Mouse (Mus musculus) erythroblast, embryonic 14.5 days (primary cell): ENCODE measurements at regions not wholly inside any gene's neighbourhood (a gene's known extent, or its start where the extent isn't known, plus 50 kb on each side); places are given as distances from the start of the nearest gene placed in this dataset.

Experiments used
- H3K27me3 ChIP-seq: 2 replicates; pipeline ENCODE4 v1.6.1; 2012; ENCODE audit warnings: inconsistent platforms; ENCODE audit not compliant: control insufficient read depth
- H3K36me3 ChIP-seq: 2 replicates; pipeline ENCODE4 v1.6.1; 2012; ENCODE audit warnings: mild to moderate bottlenecking, inconsistent platforms; ENCODE audit not compliant: control insufficient read depth
- H3K4me1 ChIP-seq: 2 replicates; pipeline ENCODE4 v1.6.1; 2012; ENCODE audit warnings: inconsistent platforms; ENCODE audit not compliant: control insufficient read depth
- H3K4me3 ChIP-seq: replicated peaks from 2 replicates; pipeline ENCODE3; 2012; ENCODE audit warnings: moderate library complexity, mild to moderate bottlenecking, inconsistent platforms
- H3K9me3 ChIP-seq: 2 replicates; pipeline ENCODE4 v1.6.1; 2012; ENCODE audit warnings: low read length, inconsistent platforms, mixed read lengths; ENCODE audit not compliant: control insufficient read depth
- GATA1 ChIP-seq: IDR thresholded peaks from 2 replicates; pipeline ENCODE4 v1.6.1; 2012; ENCODE audit warnings: low read length, inconsistent platforms, mixed read lengths
- TAL1 ChIP-seq: IDR thresholded peaks from 3 replicates; pipeline ENCODE4 v1.6.1; 2012; ENCODE audit warnings: low read length, inconsistent platforms, mixed read lengths

GRCm38 (mm10) chr5:120251697-120252401 lies 135.6 kb downstream of the Rbm19 start:
- TF ChIP-seq TAL1 (no peak), GATA1 (no peak)
- no peaks in the 10 kb centered on the region for H3K4me1 ChIP-seq
- no peak overlapping the region for H3K4me3 ChIP-seq
- H3K9me3 ChIP-seq: no peaks in the 10 kb centered on the region
- H3K27me3 ChIP-seq: peaks cover 18% of the 10 kb centered on the region
- no peaks in the 10 kb centered on the region for H3K36me3 ChIP-seq

- H3K4me1 ChIP-seq: no peaks in the 10 kb centered on the region
- TF ChIP-seq GATA1: no peak
- TF ChIP-seq TAL1: no peak
- H3K27me3 ChIP-seq: peaks cover 18% of the 10 kb centered on the region
- H3K36me3 ChIP-seq: no peaks in the 10 kb centered on the region
- H3K4me3 ChIP-seq: no peak overlapping the region
- no peaks in the 10 kb centered on the region for H3K9me3 ChIP-seq
Observed at GRCm38 (mm10) chr5:120252551-120252950, 136.3 kb downstream of the Rbm19 start.

- H3K4me3 ChIP-seq: no peak overlapping the region
- H3K27me3 ChIP-seq: peaks cover 10% of the 10 kb centered on the region; the same call in 1 of the 2 replicates
- H3K9me3 ChIP-seq: no peaks in the 10 kb centered on the region
- no peaks in the 10 kb centered on the region for H3K36me3 ChIP-seq
- TF ChIP-seq TAL1 (no peak), GATA1 (no peak)
- H3K4me1 ChIP-seq: no peaks in the 10 kb centered on the region
Observed at GRCm38 (mm10) chr5:120262715-120263273, 146.5 kb downstream of the Rbm19 start.

GRCm38 (mm10) chr5:120269416-120269860 lies 153.2 kb downstream of the Rbm19 start:
- Histone ChIP-seq H3K9me3 (no peaks in the 10 kb centered on the region), H3K4me1 (no peaks in the 10 kb centered on the region), H3K27me3 (peaks cover 16% of the 10 kb centered on the region), H3K36me3 (no peaks in the 10 kb centered on the region), H3K4me3 (no peak overlapping the region)
- TF ChIP-seq TAL1: no peak
- no peak for TF ChIP-seq GATA1

DNA sequence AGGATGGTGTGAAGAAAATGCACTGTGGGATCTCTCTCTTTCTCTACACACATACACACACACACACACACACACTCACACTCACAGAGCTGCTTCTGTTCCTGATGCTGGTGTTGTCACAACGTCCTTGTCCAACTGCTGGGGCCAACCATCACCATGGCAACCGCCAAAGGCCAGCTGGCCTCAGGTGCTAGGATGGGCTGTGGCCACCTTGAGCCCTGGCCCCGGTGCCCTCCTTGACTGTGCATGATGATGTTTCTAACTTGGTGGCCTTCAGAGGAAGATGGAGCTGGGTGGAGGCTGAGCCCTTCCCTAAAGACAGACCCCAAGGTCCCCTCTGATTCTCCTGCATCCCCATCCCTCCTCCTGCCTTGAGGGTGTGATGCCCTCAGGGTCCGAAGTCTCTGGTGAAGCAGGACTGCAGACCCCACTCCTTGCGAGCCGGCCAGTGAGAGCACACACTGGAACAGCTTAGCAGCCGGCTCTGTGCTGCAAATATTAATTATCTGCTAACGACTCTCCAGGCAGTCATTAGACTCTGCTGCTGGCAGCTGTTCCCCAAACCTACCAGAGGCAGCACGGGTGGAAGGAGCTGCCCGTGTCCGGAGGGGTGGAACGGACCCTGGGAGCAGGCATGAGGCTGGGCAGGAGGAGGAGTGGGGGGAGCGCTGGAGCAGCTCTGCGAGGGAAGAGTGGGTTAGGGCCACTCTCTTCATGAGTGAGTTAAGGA lies 154.8 kb downstream of the Rbm19 start:
- Histone ChIP-seq H3K9me3 (no peaks in the 10 kb centered on the region), H3K4me1 (no peaks in the 10 kb centered on the region), H3K27me3 (peaks cover 17% of the 10 kb centered on the region), H3K36me3 (no peaks in the 10 kb centered on the region), H3K4me3 (no peak overlapping the region)
- no peak for TF ChIP-seq TAL1
- no peak for TF ChIP-seq GATA1

DNA sequence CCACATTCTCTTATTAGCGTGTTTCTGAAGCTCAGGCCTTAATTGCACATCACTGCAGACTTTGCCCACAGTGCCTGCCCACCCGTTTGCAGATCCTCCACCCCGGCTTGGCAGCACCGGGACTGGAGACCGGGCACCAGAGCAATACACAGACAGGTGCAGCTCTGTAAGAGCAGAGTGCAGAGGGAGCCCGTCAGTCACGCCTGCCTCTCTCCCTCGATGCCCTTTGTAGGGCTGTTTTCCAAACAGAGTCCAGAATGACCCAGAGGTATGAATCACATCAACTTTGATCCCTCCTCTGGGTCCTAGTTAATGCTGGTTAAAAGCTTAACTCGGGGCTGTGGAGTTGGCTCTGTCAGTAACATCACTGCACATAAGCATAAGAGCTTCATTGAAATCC lies 155.3 kb upstream of the Lhx5 start:
- no peaks in the 10 kb centered on the region for H3K4me1 ChIP-seq
- H3K4me3 ChIP-seq: no peak overlapping the region
- no peaks in the 10 kb centered on the region for H3K9me3 ChIP-seq
- H3K36me3 ChIP-seq: no peaks in the 10 kb centered on the region
- TF ChIP-seq GATA1 (no peak), TAL1 (no peak)
- H3K27me3 ChIP-seq: peaks cover 32% of the 10 kb centered on the region

GRCm38 (mm10) chr5:120280321-120280720 lies 151.2 kb upstream of the Lhx5 start:
- TF ChIP-seq GATA1 (no peak), TAL1 (no peak)
- no peaks in the 10 kb centered on the region for H3K36me3 ChIP-seq
- no peak overlapping the region for H3K4me3 ChIP-seq
- H3K9me3 ChIP-seq: no peaks in the 10 kb centered on the region
- peaks cover 54% of the 10 kb centered on the region for H3K27me3 ChIP-seq
- no peaks in the 10 kb centered on the region for H3K4me1 ChIP-seq

DNA sequence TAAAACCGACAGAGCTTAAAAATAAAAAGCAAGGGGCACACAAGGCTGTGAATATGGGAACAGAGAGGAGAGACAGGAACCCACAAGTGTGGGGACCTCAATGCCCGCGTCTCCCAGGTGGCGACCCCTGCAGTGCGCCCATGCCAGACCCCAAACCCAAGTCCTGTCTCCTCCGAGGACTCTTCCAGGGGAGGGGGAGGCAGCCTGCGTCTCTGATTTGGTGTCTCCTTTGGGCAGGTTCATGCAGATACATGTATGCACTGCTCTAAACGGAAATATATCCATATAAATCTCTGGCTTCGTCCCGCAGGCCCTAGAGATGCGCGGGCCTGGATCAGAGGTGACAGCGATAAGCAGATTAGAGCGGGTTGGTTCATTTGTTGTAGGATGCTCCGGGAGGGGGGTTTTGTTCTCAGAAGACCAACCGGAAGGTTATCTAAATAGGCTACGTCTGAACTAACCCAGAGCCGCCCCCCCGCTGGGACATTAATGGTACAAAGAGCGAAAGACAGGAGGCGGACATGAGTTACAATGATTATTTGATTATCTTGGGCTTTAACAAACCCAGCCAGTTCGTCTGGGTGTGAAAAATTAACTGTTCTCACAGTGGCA lies 150.4 kb upstream of the Lhx5 start:
- Histone ChIP-seq H3K4me1 (no peaks in the 10 kb centered on the region), H3K9me3 (no peaks in the 10 kb centered on the region), H3K36me3 (no peaks in the 10 kb centered on the region), H3K4me3 (no peak overlapping the region), H3K27me3 (peaks cover 55% of the 10 kb centered on the region)
- TF ChIP-seq GATA1 (no peak), TAL1 (no peak)

GRCm38 (mm10) chr5:120281840-120282565 lies 149.5 kb upstream of the Lhx5 start:
- Histone ChIP-seq H3K27me3 (peaks cover 56% of the 10 kb centered on the region), H3K9me3 (no peaks in the 10 kb centered on the region), H3K4me1 (no peaks in the 10 kb centered on the region)

More at GRCm38 (mm10) chr5:120281840-120282565, 149.5 kb upstream of the Lhx5 start:
- Histone ChIP-seq H3K36me3 (no peaks in the 10 kb centered on the region), H3K4me3 (no peak overlapping the region)
- TF ChIP-seq TAL1 (no peak), GATA1 (no peak)
